Mouse (Mus musculus) limb, embryonic 14.5 days (tissue): Measurements from ENCODE around the gene Ccdc60. TPM values are rescaled to one million over a fixed set of nuclear protein-coding genes. Genes with fewer than 3 reads are reported as not detected.
"Not testable (repeated sequence)": the region's sequence is repeated elsewhere in the genome, so short reads cannot be mapped to it uniquely, and the experiment has no call there.

Source experiments
- ATAC-seq: fragments of 200-750 bp; cut with Nextera tagmentation; 2 replicates; pipeline ENCODE4 v1.8.0; 2017; ENCODE audit warnings: low read depth, moderate number of reproducible peaks, moderate TSS enrichment; ENCODE audit not compliant: low FRiP score
- DNase-seq: peaks from one replicate; pipeline ENCODE4 v3.0.0-alpha.2; 2015; ENCODE audit warnings: low spot score
- H3K27ac ChIP-seq: fragments of 300-500 bp; sonication (generic); replicated peaks from 2 replicates; pipeline ENCODE4 v1.5.1; 2014; ENCODE audit warnings: low read depth, mild to moderate bottlenecking, low read length, moderate library complexity, mixed read lengths
- H3K27me3 ChIP-seq: fragments of 300-500 bp; sonication (generic); 2 replicates; pipeline ENCODE4 v1.6.1; 2014; ENCODE audit warnings: low read length, mixed read lengths; ENCODE audit not compliant: control insufficient read depth, insufficient read depth
- H3K36me3 ChIP-seq: fragments of 300-500 bp; sonication (generic); 2 replicates; pipeline ENCODE4 v1.6.1; 2014; ENCODE audit warnings: mild to moderate bottlenecking, low read length, moderate library complexity, mixed read lengths; ENCODE audit not compliant: control insufficient read depth, insufficient read depth
- H3K4me1 ChIP-seq: fragments of 300-500 bp; sonication (generic); 2 replicates; pipeline ENCODE4 v1.6.1; 2014; ENCODE audit warnings: antibody characterized with exemption, low read length, mixed read lengths; ENCODE audit not compliant: control insufficient read depth, insufficient read depth
- H3K4me2 ChIP-seq: fragments of 300-500 bp; sonication (generic); replicated peaks from 2 replicates; pipeline ENCODE4 v1.6.1; 2014; ENCODE audit warnings: low read depth, mild to moderate bottlenecking, low read length, moderate library complexity; ENCODE audit not compliant: severe bottlenecking
- H3K4me3 ChIP-seq: fragments of 300-500 bp; sonication (generic); replicated peaks from 2 replicates; pipeline ENCODE4 v1.5.1; 2014; ENCODE audit warnings: low read length
- H3K9ac ChIP-seq: fragments of 300-500 bp; sonication (generic); 2 replicates; pipeline ENCODE4 v1.6.1; 2014; ENCODE audit warnings: mild to moderate bottlenecking, low read depth, low read length, moderate library complexity; ENCODE audit not compliant: severe bottlenecking
- H3K9me3 ChIP-seq: fragments of 300-500 bp; sonication (generic); 2 replicates; pipeline ENCODE4 v1.6.1; 2016; ENCODE audit warnings: low read length; ENCODE audit not compliant: control insufficient read depth
- POLR2A ChIP-seq: fragments of 200-500 bp; IDR thresholded peaks from 2 replicates; pipeline ENCODE4 v1.8.0; 2012; ENCODE audit warnings: inconsistent platforms, mild to moderate bottlenecking, moderate library complexity, borderline replicate concordance; ENCODE audit not compliant: insufficient read depth, insufficient read length; ENCODE audit errors: extremely low read depth
- WGBS: fragments of 180-500 bp; shearing (Covaris S2); extraction: QIAGEN DNeasy Blood & Tissue Kit; methylation state at CpG from one replicate; pipeline ENCODE4 v1.1.7; 2014; 5-methylcytosine and 5-hydroxymethylcytosine counted together
- polyA plus RNA-seq, 2 experiments: library from polyadenylated mRNA; depleted of rRNA in 1 of 2; stranded (reverse) in 1 of 2; unstranded in 1 of 2; fragments of >200 nt; fragmentation: Nextera tagmentation in 1 of 2; extraction: Ambion mirVana in 1 of 2; gene quantifications; 2 replicates each; pipeline versions ENCODE4 v1.2.1 to v1.2.3; 2012 to 2014

Gene Ccdc60
- polyA plus RNA-seq, 2 experiments: 0.80 to 1.4 TPM

DNA sequence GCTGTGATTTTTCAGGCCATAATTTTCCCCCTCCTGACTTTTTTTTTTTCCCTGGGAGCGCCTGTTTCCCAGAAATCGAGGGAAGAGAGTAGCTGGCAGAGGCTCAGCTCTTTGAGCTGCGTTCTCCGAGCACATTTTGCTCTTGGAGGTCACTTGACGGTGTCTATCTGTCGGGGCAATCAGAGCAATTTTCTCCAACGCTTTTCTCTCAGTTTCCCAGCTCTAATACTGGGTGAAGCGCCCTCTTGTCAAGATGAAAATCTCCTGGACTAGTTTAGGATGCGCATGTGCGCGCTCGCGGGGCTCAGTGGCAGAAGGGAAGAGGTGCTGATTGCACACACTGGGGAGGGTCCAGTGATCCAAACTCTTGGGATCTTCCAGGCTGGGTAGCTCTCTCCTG lies 121.8 kb downstream of the Ccdc60 start:
- no peaks in the 10 kb centered on the region for H3K9me3 ChIP-seq
- no peak for ATAC-seq

DNA sequence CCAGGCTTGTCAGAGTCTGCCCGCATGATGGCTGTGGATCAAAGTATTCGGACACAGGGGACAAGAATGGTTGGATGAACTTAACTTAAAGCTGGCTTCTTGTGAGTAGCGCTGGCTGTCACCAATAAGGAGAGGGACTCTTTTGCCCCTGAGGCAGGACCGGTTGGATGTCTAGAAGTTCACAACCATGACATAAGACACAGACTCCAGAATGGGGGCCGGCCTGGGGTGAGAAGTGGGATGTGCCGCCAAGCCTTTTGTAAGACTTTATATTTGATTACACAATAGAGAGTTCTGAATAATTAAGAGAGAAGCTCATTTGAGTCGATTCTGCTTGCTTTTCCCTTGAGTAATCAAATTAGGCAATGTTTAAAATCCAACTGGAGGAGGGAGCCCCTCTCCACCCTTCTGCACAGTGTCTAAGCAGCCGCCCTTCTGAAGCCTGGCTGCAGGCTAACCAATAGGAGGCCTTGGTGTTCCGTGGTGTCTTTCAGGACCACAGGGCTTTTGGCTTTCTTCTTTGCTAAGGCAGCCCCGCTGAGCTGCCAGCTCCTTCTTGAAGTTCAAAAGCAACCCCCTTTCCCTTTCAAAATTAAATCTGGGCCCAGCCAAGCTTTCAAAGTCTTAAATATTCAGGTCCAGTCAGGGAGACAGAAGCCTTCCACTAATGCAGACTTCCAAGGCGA lies 123.4 kb downstream of the Ccdc60 start:
- Histone ChIP-seq H3K9me3 (no peaks in the 10 kb centered on the region), H3K4me1 (no peaks in the 10 kb centered on the region), H3K27ac (no peak overlapping the region), H3K27me3 (no peaks in the 10 kb centered on the region), H3K9ac (no peak overlapping the region), H3K36me3 (no peaks in the 10 kb centered on the region), H3K4me2 (no peak overlapping the region), H3K4me3 (no peak overlapping the region)
- TF ChIP-seq POLR2A: no peak
- DNase-seq (no peak), ATAC-seq (no peak)
- 71% methylated on average over 11 of the region's 11 CpGs for WGBS

More for the DNA sequence above, 121.8 kb downstream of the Ccdc60 start:
- Histone ChIP-seq H3K27me3 (no peaks in the 10 kb centered on the region), H3K9ac (no peak overlapping the region), H3K4me1 (no peaks in the 10 kb centered on the region), H3K27ac (no peak overlapping the region), H3K36me3 (no peaks in the 10 kb centered on the region), H3K4me2 (no peak overlapping the region), H3K4me3 (no peak overlapping the region)
- WGBS: 74% methylated on average over 13 of the region's 13 CpGs
- no peak for DNase-seq
- no peak for TF ChIP-seq POLR2A

DNA sequence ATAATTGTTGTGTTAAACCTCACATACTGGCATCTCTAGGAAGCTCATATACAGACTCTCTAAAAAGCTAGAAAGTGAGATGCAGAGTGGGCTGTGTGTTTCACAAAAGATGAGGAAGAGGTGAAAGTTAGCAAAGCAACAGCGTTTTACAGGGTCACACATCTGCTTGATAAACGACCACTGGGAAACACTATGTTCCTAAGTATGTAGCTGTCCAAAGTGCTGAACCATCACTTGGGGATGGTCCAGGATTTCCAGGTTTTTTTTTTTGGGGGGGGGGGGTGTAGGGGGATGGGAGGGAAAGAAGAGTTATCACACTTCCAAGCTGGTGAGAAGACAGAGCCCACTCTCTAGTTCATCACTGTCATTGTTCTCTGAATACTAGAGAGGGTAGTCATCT lies 134.0 kb downstream of the Ccdc60 start:
- TF ChIP-seq POLR2A: no peak
- H3K4me3 ChIP-seq: no peak overlapping the region
- no peak overlapping the region for H3K4me2 ChIP-seq
- no peaks in the 10 kb centered on the region for H3K9me3 ChIP-seq
- H3K27ac ChIP-seq: no peak overlapping the region
- no peak overlapping the region for H3K9ac ChIP-seq
- ATAC-seq (no peak), DNase-seq (no peak)
- H3K36me3 ChIP-seq: no peaks in the 10 kb centered on the region
- no peaks in the 10 kb centered on the region for H3K4me1 ChIP-seq
- 22% methylated on average over 2 of the region's 2 CpGs for WGBS
- H3K27me3 ChIP-seq: no peaks in the 10 kb centered on the region

DNA sequence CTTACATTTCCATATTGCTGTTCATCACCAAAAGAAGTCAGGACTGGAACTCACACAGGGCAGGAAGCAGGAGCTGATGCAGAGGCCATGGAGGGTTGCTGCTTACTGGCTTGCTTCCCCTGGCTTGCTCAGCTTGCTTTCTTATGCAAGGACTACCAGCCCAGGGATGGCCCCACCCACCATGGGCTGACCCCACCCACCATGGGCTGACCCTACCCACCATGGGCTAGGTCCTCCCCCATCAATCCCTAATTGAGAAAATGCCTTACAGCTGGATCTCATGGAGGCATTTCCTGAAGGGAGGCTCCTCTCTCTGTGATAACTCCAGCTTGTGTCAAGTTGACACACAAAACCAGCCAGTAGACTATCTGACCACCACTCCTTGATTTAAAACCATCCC lies 142.3 kb downstream of the Ccdc60 start:
- not testable (repeated sequence) for H3K9ac ChIP-seq, H3K27me3 ChIP-seq

DNA sequence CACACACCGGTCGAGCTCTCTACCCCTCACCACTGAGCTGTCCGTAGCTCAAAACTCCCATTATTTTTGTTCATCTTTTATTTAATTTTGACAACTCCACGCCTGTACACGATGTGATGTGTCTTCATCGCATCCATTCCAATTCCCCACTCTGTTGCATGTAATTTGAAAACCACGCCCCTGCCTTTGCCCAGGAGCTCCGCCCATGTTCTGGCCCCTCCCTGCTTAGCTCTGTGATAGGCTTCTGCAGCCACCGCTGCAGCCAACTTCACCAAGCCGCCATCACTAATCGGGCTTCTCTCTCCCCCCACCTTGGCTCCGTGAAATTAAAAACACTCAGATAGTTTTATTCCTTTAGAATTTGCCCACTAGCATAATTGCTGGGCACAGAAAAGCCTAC lies 144.1 kb downstream of the Ccdc60 start:
- Histone ChIP-seq H3K9ac (no peak overlapping the region), H3K4me2 (no peak overlapping the region), H3K4me1 (no peaks in the 10 kb centered on the region), H3K27ac (no peak overlapping the region), H3K27me3 (no peaks in the 10 kb centered on the region), H3K4me3 (no peak overlapping the region), H3K36me3 (no peaks in the 10 kb centered on the region), H3K9me3 (no peaks in the 10 kb centered on the region)
- WGBS: 73% methylated on average over 12 of the region's 12 CpGs
- TF ChIP-seq POLR2A: no peak
- ATAC-seq (no peak), DNase-seq (no peak)

More for the DNA sequence above, 142.3 kb downstream of the Ccdc60 start:
- H3K4me2 ChIP-seq, H3K36me3 ChIP-seq, DNase-seq, ATAC-seq, H3K27ac ChIP-seq, H3K4me3 ChIP-seq, H3K4me1 ChIP-seq, H3K9me3 ChIP-seq: not testable (repeated sequence)

DNA sequence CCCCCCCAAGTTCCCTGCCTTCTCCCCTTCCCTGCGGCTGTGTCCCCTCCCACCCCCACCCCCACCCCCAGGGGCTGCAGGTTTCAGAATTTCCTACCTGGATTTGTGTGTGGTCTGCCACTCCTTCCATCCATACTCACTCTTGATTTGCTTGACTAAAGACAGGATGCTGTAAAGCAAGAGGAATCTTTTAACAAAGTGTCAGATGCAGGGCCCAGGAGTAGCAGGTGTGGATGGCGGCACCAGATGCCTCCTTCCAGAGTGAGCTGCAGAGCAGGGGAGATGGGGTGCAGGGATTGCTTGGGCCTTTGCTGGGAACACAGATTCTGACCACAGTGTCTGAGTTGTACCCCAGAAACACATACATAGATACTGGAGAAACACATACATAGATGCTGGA lies 148.1 kb downstream of the Ccdc60 start:
- Histone ChIP-seq H3K27me3 (no peaks in the 10 kb centered on the region), H3K4me2 (no peak overlapping the region), H3K9ac (no peak overlapping the region), H3K36me3 (no peaks in the 10 kb centered on the region), H3K27ac (no peak overlapping the region), H3K4me1 (no peaks in the 10 kb centered on the region), H3K4me3 (no peak overlapping the region), H3K9me3 (no peaks in the 10 kb centered on the region)
- no peak for ATAC-seq
- no peak for DNase-seq
- no peak for TF ChIP-seq POLR2A
- 21% methylated on average over 2 of the region's 2 CpGs for WGBS
